Mouse (Mus musculus) small intestine, adult 2 months (tissue): ENCODE measurements around the gene Dclk3. TPM values are rescaled to one million over a fixed set of nuclear protein-coding genes. Genes with fewer than 3 reads are reported as not detected.

Experiments
- H3K27ac ChIP-seq: fragments of 200-500 bp; 2 replicates; pipeline ENCODE4 v1.5.1; 2012; ENCODE audit warnings: low read depth, low read length, control low read depth, inconsistent platforms; ENCODE audit not compliant: insufficient read depth
- H3K27me3 ChIP-seq: fragments of 200-500 bp; 2 replicates; pipeline ENCODE4 v1.6.1; 2012; ENCODE audit warnings: mild to moderate bottlenecking, moderate library complexity, low read length, inconsistent platforms; ENCODE audit not compliant: control insufficient read depth, insufficient read depth
- H3K36me3 ChIP-seq: fragments of 200-500 bp; 2 replicates; pipeline ENCODE4 v1.6.1; 2012; ENCODE audit warnings: mild to moderate bottlenecking, low read length, control low read depth, inconsistent platforms; ENCODE audit not compliant: control insufficient read depth, insufficient read depth
- H3K4me1 ChIP-seq: fragments of 200-500 bp; 2 replicates; pipeline ENCODE4 v1.6.1; 2012; ENCODE audit warnings: low read length, inconsistent platforms, mixed read lengths; ENCODE audit not compliant: control insufficient read depth, insufficient read depth, insufficient read length
- H3K4me3 ChIP-seq: fragments of 200-500 bp; 2 replicates; pipeline ENCODE4 v1.5.1; 2012; ENCODE audit warnings: low read depth, mild to moderate bottlenecking, control low read depth, inconsistent platforms, low read length, moderate library complexity
- CTCF ChIP-seq: fragments of 200-500 bp; IDR thresholded peaks from 2 replicates; pipeline ENCODE4 v1.5.1; 2012; ENCODE audit warnings: low read depth, mild to moderate bottlenecking, control low read depth, inconsistent platforms, low read length, moderate library complexity, mixed read lengths; ENCODE audit not compliant: insufficient replicate concordance, insufficient read length; ENCODE audit errors: extremely low read depth
- POLR2A ChIP-seq: fragments of 200-500 bp; IDR thresholded peaks from 2 replicates; pipeline ENCODE4 v1.6.1; 2012; ENCODE audit warnings: low read depth, mild to moderate bottlenecking, control low read depth, inconsistent platforms, low read length, moderate library complexity
- WGBS: fragments of 180-500 bp; shearing (Covaris S2); methylation state at CpG from one replicate; pipeline ENCODE4 v1.1.7; 2018; 5-methylcytosine and 5-hydroxymethylcytosine counted together
- polyA plus RNA-seq: library from polyadenylated mRNA; depleted of rRNA; stranded (reverse); fragments of >200 nt; gene quantifications from 2 replicates; pipeline ENCODE4 v1.2.3, GENCODE M21; 2012

Dclk3 gene
- polyA plus RNA-seq, 1 experiment = 2.2 TPM

DNA sequence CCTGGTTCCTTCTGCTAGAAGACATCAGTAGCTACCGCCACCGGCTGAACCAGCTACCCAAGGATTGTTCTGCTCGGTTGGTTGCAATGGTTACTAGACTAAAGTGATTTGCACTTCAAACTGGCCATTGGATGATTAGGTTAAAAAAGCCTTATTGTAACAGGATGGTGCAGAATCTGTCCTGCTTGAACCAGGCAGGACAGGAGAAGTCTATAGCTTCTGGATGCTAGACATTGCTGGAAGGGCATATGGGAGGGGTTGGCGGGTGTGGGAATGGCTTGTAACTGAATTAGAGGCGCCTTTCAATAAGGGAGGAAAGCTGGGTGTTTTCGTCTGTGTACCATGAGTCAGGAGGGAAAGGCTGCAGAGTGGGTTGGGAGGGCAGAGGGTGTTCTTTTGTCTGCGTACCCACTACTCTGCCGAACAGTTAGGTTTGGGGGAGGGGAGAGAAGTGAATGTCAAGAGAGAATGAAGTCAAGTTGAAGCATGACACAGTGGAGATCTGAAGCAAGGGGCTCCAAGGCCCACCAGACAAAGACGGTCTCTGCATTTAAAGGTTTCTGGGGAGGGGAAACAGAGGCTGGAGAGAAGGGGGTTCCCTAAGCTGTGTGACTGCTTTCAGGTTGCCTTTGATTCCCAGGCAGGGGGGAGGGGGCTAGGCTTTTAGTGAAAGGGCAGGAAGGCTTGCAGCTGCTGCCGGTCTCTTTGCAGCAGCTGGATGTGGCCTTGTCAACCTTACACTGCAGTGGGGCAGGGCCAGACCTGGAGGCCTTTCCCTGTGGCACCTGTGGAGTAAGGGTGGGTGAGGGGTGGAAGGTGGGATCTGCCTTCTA is 48.0 kb downstream of the Dclk3 start:
- no peaks in the 10 kb centered on the region for H3K27me3 ChIP-seq
- H3K27ac ChIP-seq = no peak overlapping the region
- H3K4me3 ChIP-seq = no peak overlapping the region
- WGBS = 83% methylated on average over 10 of the region's 10 CpGs
- no peaks in the 10 kb centered on the region for H3K4me1 ChIP-seq
- no peaks in the 10 kb centered on the region for H3K36me3 ChIP-seq
- TF ChIP-seq POLR2A = no peak
- no peak for TF ChIP-seq CTCF

DNA sequence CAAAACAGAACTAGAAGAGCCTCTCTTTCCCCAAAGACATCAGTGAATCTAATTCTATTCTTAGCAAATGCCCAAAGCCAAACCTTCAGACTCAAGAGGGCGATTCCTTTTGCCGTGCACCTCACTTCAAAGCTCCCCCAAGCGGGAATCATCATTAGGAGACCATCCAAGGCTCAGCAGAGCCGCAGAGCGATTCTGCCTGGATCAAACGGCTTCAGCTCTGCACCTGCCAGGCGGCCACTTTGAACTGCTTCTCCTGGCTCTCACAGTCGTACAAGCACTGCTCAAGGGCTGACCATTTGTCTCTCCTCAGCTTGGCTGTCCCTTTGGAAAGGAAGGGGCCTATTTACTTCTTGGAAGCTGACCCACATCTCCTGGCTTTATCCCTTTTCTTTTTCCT is 51.7 kb downstream of the Dclk3 start:
- Histone ChIP-seq H3K4me3 (no peak overlapping the region), H3K27ac (no peak overlapping the region), H3K36me3 (no peaks in the 10 kb centered on the region), H3K4me1 (no peaks in the 10 kb centered on the region), H3K27me3 (no peaks in the 10 kb centered on the region)
- TF ChIP-seq CTCF (no peak), POLR2A (no peak)
- WGBS = 39% methylated on average over 8 of the region's 8 CpGs

DNA sequence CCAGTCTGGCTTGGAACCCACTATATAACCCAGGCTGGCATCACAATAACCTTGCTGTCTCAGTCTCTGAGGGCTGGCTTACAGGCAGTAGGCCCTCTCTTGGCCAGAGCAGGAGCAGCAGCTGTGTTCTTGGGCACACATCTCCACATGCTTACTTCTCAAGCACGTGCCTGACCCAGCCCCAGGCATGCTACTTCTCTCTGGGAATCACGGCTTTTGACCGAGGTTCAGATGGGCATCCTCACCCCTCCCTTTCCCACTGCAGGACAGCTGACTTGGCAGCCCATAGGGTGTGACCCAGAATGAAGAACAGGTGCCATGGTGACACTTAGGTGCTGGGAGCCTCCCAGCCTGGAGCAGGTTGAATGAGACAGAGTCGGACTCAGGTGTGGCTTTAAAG is 52.4 kb downstream of the Dclk3 start:
- TF ChIP-seq POLR2A = no peak
- no peak for TF ChIP-seq CTCF
- Histone ChIP-seq H3K27me3 (no peaks in the 10 kb centered on the region), H3K27ac (no peak overlapping the region), H3K36me3 (no peaks in the 10 kb centered on the region), H3K4me1 (no peaks in the 10 kb centered on the region), H3K4me3 (no peak overlapping the region)
- 12% methylated on average over 4 of the region's 4 CpGs for WGBS

GRCm38 (mm10) chr9:111493490-111493889 is 54.6 kb downstream of the Dclk3 start:
- WGBS = 81% methylated on average over 5 of the region's 5 CpGs
- no peaks in the 10 kb centered on the region for H3K27me3 ChIP-seq
- no peak overlapping the region for H3K27ac ChIP-seq
- H3K4me3 ChIP-seq = no peak overlapping the region
- H3K36me3 ChIP-seq = no peaks in the 10 kb centered on the region
- no peaks in the 10 kb centered on the region for H3K4me1 ChIP-seq
- TF ChIP-seq CTCF = no peak
- no peak for TF ChIP-seq POLR2A

DNA sequence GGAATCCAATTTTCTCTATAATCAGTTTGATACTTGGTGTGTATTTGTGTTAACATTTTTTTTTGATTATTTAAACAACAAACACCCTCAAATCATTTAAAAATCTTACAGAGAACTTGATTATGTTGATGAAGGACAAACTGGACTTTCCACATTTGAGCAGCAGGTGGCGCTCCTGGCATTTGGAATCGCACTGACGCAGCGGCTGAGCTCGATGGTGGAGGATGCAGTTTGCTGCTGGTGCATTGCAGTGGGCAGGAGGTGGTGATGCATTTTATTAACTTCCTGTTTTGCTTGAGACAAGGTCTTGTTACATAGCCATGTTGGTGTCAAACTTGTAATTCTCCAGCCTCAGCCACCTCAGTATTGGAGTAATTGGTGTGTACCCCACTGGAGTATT is 56.7 kb downstream of the Dclk3 start:
- 1% methylated on average over 5 of the region's 5 CpGs for WGBS
- no peak overlapping the region for H3K4me3 ChIP-seq
- TF ChIP-seq CTCF (peak; percentile 86), POLR2A (no peak)
- no peaks in the 10 kb centered on the region for H3K27me3 ChIP-seq
- H3K27ac ChIP-seq = no peak overlapping the region
- H3K36me3 ChIP-seq = no peaks in the 10 kb centered on the region
- H3K4me1 ChIP-seq = no peaks in the 10 kb centered on the region

DNA sequence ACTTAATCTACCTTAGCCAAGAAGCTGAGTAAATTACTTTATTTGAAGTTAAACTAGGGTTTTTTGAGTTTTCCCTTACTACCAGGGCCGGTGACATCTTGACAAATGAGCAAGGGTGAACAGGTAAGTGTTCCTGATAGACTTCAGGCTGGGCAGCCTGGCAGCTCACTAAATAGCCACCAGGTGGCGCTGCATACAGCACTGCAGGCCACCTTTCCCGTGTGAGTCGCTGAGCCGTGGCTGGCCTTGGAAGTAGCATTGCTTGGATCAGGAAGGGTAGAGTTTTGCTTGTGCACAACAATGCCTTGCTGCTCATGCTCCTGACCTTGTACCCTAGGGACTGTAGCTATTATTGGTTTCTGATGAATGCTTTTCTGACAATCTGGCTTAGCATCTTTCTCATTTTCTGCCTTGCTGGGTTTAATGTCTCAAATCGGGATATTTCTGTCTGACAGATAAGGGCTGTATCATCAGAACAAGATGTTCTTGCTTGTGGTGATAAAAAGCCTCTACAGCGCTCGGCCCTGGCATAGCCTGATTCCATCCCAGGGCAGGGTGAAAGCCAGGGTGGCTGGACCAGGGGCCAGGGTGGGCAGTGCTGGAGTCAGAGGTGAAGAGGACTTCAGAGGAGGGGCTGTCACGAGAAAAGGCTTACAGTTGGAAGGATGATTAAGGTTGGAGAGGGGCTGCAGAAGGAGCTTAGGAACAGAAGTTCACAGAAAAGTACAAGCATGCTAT is 58.4 kb downstream of the Dclk3 start:
- Histone ChIP-seq H3K27ac (no peak overlapping the region), H3K4me3 (no peak overlapping the region), H3K36me3 (no peaks in the 10 kb centered on the region), H3K27me3 (no peaks in the 10 kb centered on the region), H3K4me1 (no peaks in the 10 kb centered on the region)
- 25% methylated on average over 9 of the region's 9 CpGs for WGBS
- TF ChIP-seq CTCF (peak; percentile 95), POLR2A (no peak)

- Histone ChIP-seq H3K4me1 (no peaks in the 10 kb centered on the region), H3K36me3 (no peaks in the 10 kb centered on the region), H3K27me3 (no peaks in the 10 kb centered on the region), H3K4me3 (no peak overlapping the region), H3K27ac (no peak overlapping the region)
- TF ChIP-seq POLR2A = no peak
- no peak for TF ChIP-seq CTCF
- 54% methylated on average over 9 of the region's 9 CpGs for WGBS
Measured at GRCm38 (mm10) chr9:111500211-111500610, 61.3 kb downstream of the Dclk3 start.
